Mouse (Mus musculus) kidney, embryonic 15.5 days (tissue): Measurements from ENCODE around the gene Rnaseh2a. TPM values are rescaled to one million over a fixed set of nuclear protein-coding genes. Genes with fewer than 3 reads are reported as not detected.
"Not testable (repeated sequence)": the region's sequence is repeated elsewhere in the genome, so short reads cannot be mapped to it uniquely, and the experiment has no call there.

Experiments
- ATAC-seq: fragments of 200-750 bp; cut with Nextera tagmentation; replicated peaks from 2 replicates; pipeline ENCODE4 v1.8.0; 2017; ENCODE audit warnings: moderate TSS enrichment; ENCODE audit not compliant: low FRiP score
- H3K27ac ChIP-seq: fragments of 300-500 bp; sonication (generic); 2 replicates; pipeline ENCODE4 v1.5.1; 2015; ENCODE audit warnings: mild to moderate bottlenecking, inconsistent platforms
- H3K27me3 ChIP-seq: fragments of 300-500 bp; sonication (generic); 2 replicates; pipeline ENCODE4 v1.6.1; 2015; ENCODE audit warnings: inconsistent platforms
- H3K36me3 ChIP-seq: fragments of 300-500 bp; sonication (generic); 2 replicates; pipeline ENCODE4 v1.6.1; 2015; ENCODE audit warnings: inconsistent platforms
- H3K4me1 ChIP-seq: fragments of 300-500 bp; sonication (generic); 2 replicates; pipeline ENCODE4 v1.6.1; 2015; ENCODE audit warnings: inconsistent platforms
- H3K4me2 ChIP-seq: fragments of 300-500 bp; sonication (generic); 2 replicates; pipeline ENCODE4 v1.6.1; 2015; ENCODE audit warnings: moderate library complexity, mild to moderate bottlenecking, inconsistent platforms
- H3K4me3 ChIP-seq: fragments of 300-500 bp; sonication (generic); replicated peaks from 2 replicates; pipeline ENCODE4 v1.5.1; 2015; ENCODE audit warnings: mild to moderate bottlenecking, inconsistent platforms
- H3K9ac ChIP-seq: fragments of 300-500 bp; sonication (generic); 2 replicates; pipeline ENCODE4 v1.6.1; 2015; ENCODE audit warnings: mild to moderate bottlenecking, inconsistent platforms
- H3K9me3 ChIP-seq: fragments of 300-500 bp; sonication (generic); replicated peaks from 2 replicates; pipeline ENCODE4 v1.6.1; 2016; ENCODE audit warnings: inconsistent platforms
- WGBS: fragments of 180-500 bp; shearing (Covaris S2); methylation state at CpG from one replicate; pipeline ENCODE4 v1.1.7; 2015; ENCODE audit warnings: mixed read lengths; 5-methylcytosine and 5-hydroxymethylcytosine counted together
- polyA plus RNA-seq: library from polyadenylated mRNA; unstranded; fragments of >200 nt; fragmentation: Nextera tagmentation; extraction: Ambion mirVana; gene quantifications from 2 replicates; pipeline ENCODE4 v1.2.1, GENCODE M21; 2015

The Rnaseh2a gene
- polyA plus RNA-seq, 1 experiment from 2014 or later, result 125 TPM

- no peak overlapping the region for H3K4me2 ChIP-seq
- H3K36me3 ChIP-seq, result no peaks in the 10 kb centered on the region
- no peak overlapping the region for H3K9ac ChIP-seq
- H3K4me3 ChIP-seq, result no peak overlapping the region
- 83% methylated on average over 8 of the region's 8 CpGs for WGBS
- ATAC-seq, result no peak
- H3K4me1 ChIP-seq, result peaks cover 20% of the 10 kb centered on the region
- no peaks in the 10 kb centered on the region; the same call in 1 of the 2 replicates for H3K9me3 ChIP-seq
- no peak overlapping the region for H3K27ac ChIP-seq
- H3K27me3 ChIP-seq, result peaks cover 76% of the 10 kb centered on the region
These were observed 54.3 kb downstream of the Rnaseh2a start for GRCm38 (mm10) chr8:84915269-84915668.

DNA sequence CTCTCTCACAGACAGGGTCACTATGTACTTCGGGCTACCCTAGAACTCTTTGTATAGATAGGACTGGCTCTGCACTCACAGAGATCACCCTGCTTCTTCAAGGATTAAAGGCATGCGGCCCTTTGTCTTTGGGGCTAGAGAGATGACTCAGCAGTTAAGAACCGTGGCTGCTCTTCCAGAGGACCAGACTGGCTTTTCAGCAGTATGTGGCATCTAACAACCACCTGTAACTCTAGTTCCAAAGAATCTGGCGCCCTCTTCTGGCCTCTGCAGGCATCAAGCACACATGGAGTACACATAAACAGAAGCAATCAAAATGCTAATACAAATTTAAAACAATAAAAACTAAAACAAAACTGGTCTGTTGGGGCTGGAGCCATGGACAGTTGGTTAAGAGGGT lies 55.6 kb downstream of the Rnaseh2a start:
- Histone ChIP-seq H3K4me1 (peaks cover 25% of the 10 kb centered on the region), H3K4me2 (peak overlapping the region; percentile 87), H3K27me3 (peaks cover 77% of the 10 kb centered on the region), H3K9ac (no peak overlapping the region), H3K36me3 (no peaks in the 10 kb centered on the region), H3K4me3 (peak overlapping the region; percentile 49), H3K27ac (no peak overlapping the region), H3K9me3 (no peaks in the 10 kb centered on the region; the same call in 1 of the 2 replicates)
- no peak for ATAC-seq
- WGBS, result 24% methylated on average over 4 of the region's 4 CpGs

DNA sequence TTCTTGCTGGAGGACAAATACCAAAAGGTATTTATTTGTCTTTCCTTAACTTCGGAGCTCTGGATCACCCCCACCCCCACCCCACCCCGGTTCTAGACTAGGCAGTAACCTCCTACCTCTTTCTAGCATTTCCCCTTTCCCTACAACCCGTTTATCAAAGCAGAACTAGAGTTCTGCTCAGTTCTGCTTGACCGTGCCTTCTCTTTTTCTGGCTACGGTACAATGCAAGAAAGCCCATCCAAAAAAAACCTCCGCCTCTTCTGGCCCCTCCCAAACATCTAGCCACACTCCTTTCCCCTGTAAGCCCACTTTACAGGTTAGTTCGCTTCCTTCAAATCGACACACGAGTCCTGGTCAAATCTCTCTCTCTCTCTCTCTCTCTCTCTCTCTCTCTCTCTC lies 56.1 kb downstream of the Rnaseh2a start:
- peaks cover 76% of the 10 kb centered on the region for H3K27me3 ChIP-seq
- no peak for ATAC-seq
- WGBS, result 13% methylated on average over 9 of the region's 9 CpGs

DNA sequence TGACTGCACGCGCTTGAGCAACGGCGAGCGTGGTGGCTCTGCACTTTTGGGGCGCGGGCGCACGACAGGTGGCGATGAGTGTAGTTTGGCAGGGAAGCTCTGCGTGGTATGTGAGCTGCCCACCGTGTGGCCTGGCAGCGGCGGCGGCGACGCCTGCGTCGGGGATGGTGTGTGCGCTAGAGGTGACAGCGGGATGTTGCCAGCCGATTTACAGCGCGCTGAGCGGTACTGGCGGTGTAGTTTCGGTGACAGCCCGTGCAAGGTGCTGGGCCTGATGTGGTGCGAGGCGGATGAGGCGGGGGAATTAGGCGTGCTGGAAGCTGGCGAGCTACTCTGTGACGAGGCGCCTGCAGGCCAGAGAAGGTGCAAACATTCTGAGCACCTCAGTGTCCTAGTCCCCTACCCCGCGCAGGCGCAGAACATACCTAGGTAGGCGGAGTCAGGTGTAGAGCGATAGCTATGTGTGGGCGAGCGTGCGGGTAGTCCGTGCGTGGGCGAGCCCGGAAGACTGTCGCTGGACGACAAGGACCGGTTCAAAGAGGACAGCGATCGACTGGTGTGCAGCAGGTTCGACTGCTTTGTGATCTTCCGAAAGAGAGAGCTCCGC lies 56.6 kb downstream of the Rnaseh2a start:
- Histone ChIP-seq H3K9me3 (no peaks in the 10 kb centered on the region; the same call in 1 of the 2 replicates), H3K36me3 (no peaks in the 10 kb centered on the region), H3K27ac (no peak overlapping the region), H3K4me3 (peak overlapping the region; percentile 49), H3K27me3 (peaks cover 71% of the 10 kb centered on the region), H3K9ac (peak overlapping the region; percentile 37), H3K4me2 (peak overlapping the region; percentile 87), H3K4me1 (peaks cover 30% of the 10 kb centered on the region)
- peak; percentile 52; the same call in 1 of the 2 replicates for ATAC-seq
- 1% methylated on average over 55 of the region's 55 CpGs for WGBS

More for the DNA sequence above, 56.1 kb downstream of the Rnaseh2a start:
- peak overlapping the region; percentile 49 for H3K4me3 ChIP-seq
- H3K36me3 ChIP-seq, result no peaks in the 10 kb centered on the region
- peaks cover 28% of the 10 kb centered on the region for H3K4me1 ChIP-seq
- peak overlapping the region; percentile 87 for H3K4me2 ChIP-seq
- no peaks in the 10 kb centered on the region; the same call in 1 of the 2 replicates for H3K9me3 ChIP-seq
- peak overlapping the region; percentile 37 for H3K9ac ChIP-seq
- no peak overlapping the region for H3K27ac ChIP-seq

DNA sequence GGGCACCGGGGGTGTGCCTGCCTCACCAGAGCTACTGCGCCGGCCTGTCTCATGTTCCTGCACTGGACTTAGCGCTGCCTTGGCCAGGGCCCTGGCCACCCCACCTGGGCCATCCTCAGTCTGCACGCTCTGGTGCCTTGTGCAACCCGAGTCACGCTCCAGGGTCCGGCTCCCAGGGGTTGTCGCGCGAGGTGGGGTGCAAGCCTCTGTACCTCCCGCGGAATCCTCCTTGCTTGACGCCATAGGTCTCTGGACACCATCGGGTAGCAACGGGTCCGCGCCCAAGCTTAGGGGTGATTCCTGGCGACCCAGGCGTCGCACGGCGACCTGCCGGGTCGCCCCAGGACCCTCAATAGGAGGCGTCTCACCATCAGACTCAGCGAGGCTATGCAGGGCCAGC lies 57.2 kb downstream of the Rnaseh2a start:
- Histone ChIP-seq H3K4me3 (peak overlapping the region; percentile 49), H3K27ac (no peak overlapping the region), H3K4me1 (peaks cover 27% of the 10 kb centered on the region), H3K9me3 (no peaks in the 10 kb centered on the region; the same call in 1 of the 2 replicates), H3K36me3 (no peaks in the 10 kb centered on the region), H3K4me2 (peak overlapping the region; percentile 87), H3K27me3 (peaks cover 64% of the 10 kb centered on the region), H3K9ac (no peak overlapping the region)
- no peak for ATAC-seq
- 15% methylated on average over 27 of the region's 27 CpGs for WGBS

GRCm38 (mm10) chr8:84911854-84912253 lies 57.7 kb downstream of the Rnaseh2a start:
- H3K27ac ChIP-seq, result no peak overlapping the region
- H3K27me3 ChIP-seq, result peaks cover 59% of the 10 kb centered on the region
- ATAC-seq, result no peak
- peaks cover 27% of the 10 kb centered on the region for H3K4me1 ChIP-seq
- 82% methylated on average over 9 of the region's 9 CpGs for WGBS
- H3K4me2 ChIP-seq, result no peak overlapping the region
- H3K9me3 ChIP-seq, result no peaks in the 10 kb centered on the region; the same call in 1 of the 2 replicates
- no peak overlapping the region for H3K4me3 ChIP-seq
- no peak overlapping the region for H3K9ac ChIP-seq
- H3K36me3 ChIP-seq, result no peaks in the 10 kb centered on the region

- no peak overlapping the region for H3K27ac ChIP-seq
- peaks cover 47% of the 10 kb centered on the region for H3K27me3 ChIP-seq
- no peak overlapping the region for H3K4me2 ChIP-seq
- no peaks in the 10 kb centered on the region for H3K36me3 ChIP-seq
- peaks cover 27% of the 10 kb centered on the region for H3K4me1 ChIP-seq
- H3K9ac ChIP-seq, result no peak overlapping the region
- no peak overlapping the region for H3K4me3 ChIP-seq
- no peak for ATAC-seq
- no peaks in the 10 kb centered on the region; the same call in 1 of the 2 replicates for H3K9me3 ChIP-seq
- 84% methylated on average over 6 of the region's 6 CpGs for WGBS
These were observed 59.0 kb downstream of the Rnaseh2a start for GRCm38 (mm10) chr8:84910551-84910950.

DNA sequence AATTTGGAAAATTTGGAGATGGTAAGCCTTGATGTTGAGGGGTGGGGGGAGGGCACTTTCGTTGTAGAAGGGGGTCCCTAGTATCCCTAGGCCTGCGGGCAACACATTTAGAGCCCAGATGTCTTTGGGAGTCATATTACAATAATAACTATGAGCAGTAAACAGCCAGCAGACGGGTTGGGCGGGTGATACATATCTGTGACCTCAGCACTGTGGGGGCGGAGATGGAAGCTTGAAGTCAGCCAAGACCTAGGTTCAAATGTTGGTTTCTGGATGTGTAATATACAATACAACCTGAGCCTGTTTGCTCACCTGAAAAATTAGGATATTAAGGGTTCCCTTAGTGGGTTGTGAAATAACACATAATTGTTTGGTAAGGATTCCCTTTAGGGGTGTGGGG lies 59.6 kb downstream of the Rnaseh2a start:
- Histone ChIP-seq H3K36me3 (no peaks in the 10 kb centered on the region), H3K4me1 (peaks cover 27% of the 10 kb centered on the region), H3K4me3 (no peak overlapping the region), H3K4me2 (no peak overlapping the region), H3K27ac (no peak overlapping the region), H3K27me3 (peaks cover 47% of the 10 kb centered on the region), H3K9me3 (no peaks in the 10 kb centered on the region), H3K9ac (no peak overlapping the region)
- ATAC-seq, result no peak
- WGBS, result 54% methylated on average over 5 of the region's 5 CpGs

GRCm38 (mm10) chr8:84909162-84909767 lies 60.3 kb downstream of the Rnaseh2a start:
- Histone ChIP-seq H3K36me3 (no peaks in the 10 kb centered on the region), H3K27me3 (peaks cover 47% of the 10 kb centered on the region), H3K9me3 (no peaks in the 10 kb centered on the region), H3K4me3 (peak overlapping the region; percentile 59), H3K27ac (no peak overlapping the region), H3K4me2 (peak overlapping the region; percentile 91), H3K9ac (peak overlapping the region; percentile 59), H3K4me1 (peaks cover 27% of the 10 kb centered on the region)
- WGBS, result 46% methylated on average over 20 of the region's 20 CpGs
- no peak; the same call in 1 of the 2 replicates for ATAC-seq

DNA sequence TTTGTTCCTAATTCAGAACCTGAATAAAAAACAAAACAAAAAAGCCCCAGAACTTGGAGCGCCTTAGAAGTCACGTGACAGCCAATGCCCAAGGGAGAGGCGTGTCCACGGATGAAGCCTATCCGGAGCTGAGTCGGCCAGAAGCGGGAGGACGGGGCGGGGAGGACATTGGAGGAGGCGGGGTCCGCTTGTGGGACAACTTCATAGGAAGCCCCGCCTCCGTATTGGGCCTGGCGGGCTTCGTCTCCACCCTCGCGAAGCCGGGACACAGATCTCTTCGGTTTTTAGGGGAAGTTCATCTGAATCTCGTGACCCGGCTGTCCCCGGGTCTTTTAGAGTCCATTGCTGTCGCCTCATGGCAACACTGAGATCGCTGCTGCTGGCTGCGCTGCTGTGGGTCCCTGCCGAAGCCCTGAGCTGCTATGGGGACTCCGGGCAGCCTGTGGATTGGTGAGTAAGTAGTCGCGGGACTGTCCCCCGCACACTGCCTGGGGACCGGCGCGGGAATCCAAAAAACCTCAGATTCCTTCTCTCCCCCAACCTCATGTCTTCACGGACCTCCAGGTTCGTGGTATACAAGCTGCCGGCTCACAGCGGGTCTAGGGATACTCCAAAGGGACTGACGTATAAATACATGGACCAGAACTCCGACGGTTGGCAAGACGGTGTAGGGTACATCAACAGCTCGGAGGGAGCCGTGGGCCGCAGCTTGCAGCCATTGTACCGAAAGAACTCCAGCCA lies 61.0 kb downstream of the Rnaseh2a start, which contains the start of gene Dnase2a:
Dnase2a (plus strand) TSS at position 140 of the 741 bp plus-strand sequence.
- Histone ChIP-seq H3K4me1 (peaks cover 28% of the 10 kb centered on the region), H3K36me3 (no peaks in the 10 kb centered on the region), H3K4me3 (peak within 1 kb of the TSS; percentile 59), H3K27ac (peak within 1 kb of the TSS; percentile 54; the same call in 1 of the 2 replicates), H3K4me2 (peak within 1 kb of the TSS; percentile 91), H3K27me3 (peaks cover 45% of the 10 kb centered on the region), H3K9me3 (no peaks in the 10 kb centered on the region), H3K9ac (peak within 1 kb of the TSS; percentile 59)
- peak; percentile 93 for ATAC-seq
- under 1% methylated on average over 45 of the region's 45 CpGs for whole genome bisulfite sequencing

GRCm38 (mm10) chr8:84907979-84908378 lies 61.6 kb downstream of the Rnaseh2a start:
- not testable (repeated sequence) for H3K36me3 ChIP-seq, ATAC-seq, H3K9me3 ChIP-seq, H3K9ac ChIP-seq
- peak overlapping the region; percentile 91 for H3K4me2 ChIP-seq
- peaks cover 28% of the 10 kb centered on the region for H3K4me1 ChIP-seq
- peak overlapping the region; percentile 59 for H3K4me3 ChIP-seq
- peak overlapping the region; percentile 54; the same call in 1 of the 2 replicates for H3K27ac ChIP-seq
- 28% methylated on average over 7 of the region's 7 CpGs for WGBS
- H3K27me3 ChIP-seq, result peaks cover 42% of the 10 kb centered on the region

- Histone ChIP-seq H3K27me3 (peaks cover 37% of the 10 kb centered on the region), H3K9ac (no peak overlapping the region), H3K27ac (no peak overlapping the region), H3K4me2 (no peak overlapping the region), H3K4me3 (no peak overlapping the region), H3K9me3 (no peaks in the 10 kb centered on the region), H3K36me3 (no peaks in the 10 kb centered on the region), H3K4me1 (peaks cover 27% of the 10 kb centered on the region)
- 59% methylated on average over 8 of the region's 8 CpGs for WGBS
- ATAC-seq, result no peak
These were observed 62.1 kb downstream of the Rnaseh2a start for GRCm38 (mm10) chr8:84907493-84907892.
